Mouse (Mus musculus) layer of hippocampus, adult 18-20 months (tissue): ENCODE data around the gene Ovgp1. TPM values are rescaled to one million over a fixed set of nuclear protein-coding genes. Genes with fewer than 3 reads are reported as not detected.
"Not testable (repeated sequence)": the region's sequence is repeated elsewhere in the genome, so short reads cannot be mapped to it uniquely, and the experiment has no call there.

Experiments used
- DNase-seq, 2 experiments: peaks; one replicate each; pipeline ENCODE4 v3.0.0; 2022; ENCODE audit warnings: low spot score in 2 of 2
- total RNA-seq, 2 experiments: library from RNA; stranded (reverse); gene quantifications; 2 replicates each; pipeline ENCODE4 v1.2.3; 2021

Gene Ovgp1
- total RNA-seq, 2 experiments from 2014 or later, result 2.0 to 2.7 TPM

DNA sequence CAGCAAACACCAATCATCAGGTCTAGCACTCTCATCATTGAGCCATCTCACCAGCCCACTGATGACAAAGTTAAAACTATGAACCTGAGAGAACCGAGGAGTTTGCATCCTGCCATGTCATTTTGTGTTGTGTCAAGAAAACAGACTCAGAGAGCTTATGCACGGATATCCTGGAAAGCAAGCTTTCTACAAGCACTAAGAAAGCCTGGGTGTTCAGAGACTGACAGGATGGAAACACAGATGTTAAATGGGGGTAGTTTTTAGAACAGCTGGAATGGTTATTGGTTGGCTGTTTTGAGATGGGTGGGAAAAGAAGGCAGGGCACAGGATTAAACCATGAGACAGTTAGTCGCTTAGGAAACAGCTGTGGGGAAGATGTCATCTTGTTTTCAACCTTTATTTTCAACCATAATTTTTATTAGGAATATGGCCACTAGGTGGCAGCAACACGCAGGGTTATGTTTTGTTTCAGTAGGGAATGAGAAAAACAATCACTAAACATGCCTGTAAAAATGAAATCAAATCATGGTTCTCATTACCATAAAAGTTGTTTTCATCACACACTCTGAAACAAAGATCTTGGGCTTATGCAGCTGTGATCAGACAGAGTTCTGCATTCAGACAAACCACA lies 18.3 kb downstream of the Ovgp1 start:
- peak; percentile 34 to 80 for DNase-seq

DNA sequence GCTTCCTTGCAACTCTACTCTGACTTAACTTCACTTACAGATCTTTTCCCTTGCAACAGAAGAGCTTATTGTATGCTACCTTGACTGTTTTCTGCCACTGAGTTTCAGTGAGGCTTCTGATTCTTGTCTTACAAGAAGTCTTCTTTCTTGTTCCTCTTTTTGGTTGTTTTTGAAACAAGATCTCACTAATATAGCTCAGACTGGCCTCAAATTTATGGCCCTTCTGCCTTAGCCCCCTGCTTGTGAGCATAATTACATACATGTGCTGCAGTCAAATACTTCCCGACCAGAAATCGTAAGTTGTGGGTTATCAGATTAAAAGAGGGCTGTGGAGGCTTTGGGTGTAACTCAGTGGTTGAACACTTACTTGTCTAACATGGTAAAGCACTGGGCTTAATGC lies 21.2 kb downstream of the Ovgp1 start:
- no peak for DNase-seq

DNA sequence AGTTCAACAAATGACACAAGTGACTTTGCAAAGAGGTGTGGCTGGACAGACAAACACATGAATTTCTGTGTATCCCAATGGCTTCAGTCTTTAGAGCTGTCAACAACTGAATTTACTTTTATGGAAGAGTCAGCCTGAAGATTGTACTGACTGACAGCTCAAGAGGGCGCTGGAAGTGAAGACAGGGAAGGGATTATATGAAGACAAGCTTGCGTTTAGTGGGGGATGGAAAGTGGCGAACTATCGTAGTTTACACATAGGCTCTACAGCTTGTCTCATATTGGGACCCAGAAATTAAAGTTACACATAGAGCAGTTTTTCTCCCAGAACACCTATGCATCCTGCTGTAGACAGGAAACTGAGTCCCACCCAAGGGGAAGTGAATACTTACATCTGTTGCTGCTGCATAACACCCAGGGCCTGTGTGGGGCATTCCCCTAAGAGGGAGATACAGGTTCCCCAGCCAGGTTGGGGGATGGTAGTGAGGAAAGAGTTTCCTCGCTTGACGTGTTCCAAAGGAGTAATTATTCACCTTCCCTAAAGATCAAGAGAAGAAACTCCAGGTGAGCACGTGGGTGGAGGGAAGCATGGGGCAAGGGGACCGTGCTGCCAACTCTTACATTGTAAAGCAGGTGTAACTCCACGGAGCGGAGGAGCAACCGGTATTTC lies 27.3 kb downstream of the Ovgp1 start:
- no peak for DNase-seq

DNA sequence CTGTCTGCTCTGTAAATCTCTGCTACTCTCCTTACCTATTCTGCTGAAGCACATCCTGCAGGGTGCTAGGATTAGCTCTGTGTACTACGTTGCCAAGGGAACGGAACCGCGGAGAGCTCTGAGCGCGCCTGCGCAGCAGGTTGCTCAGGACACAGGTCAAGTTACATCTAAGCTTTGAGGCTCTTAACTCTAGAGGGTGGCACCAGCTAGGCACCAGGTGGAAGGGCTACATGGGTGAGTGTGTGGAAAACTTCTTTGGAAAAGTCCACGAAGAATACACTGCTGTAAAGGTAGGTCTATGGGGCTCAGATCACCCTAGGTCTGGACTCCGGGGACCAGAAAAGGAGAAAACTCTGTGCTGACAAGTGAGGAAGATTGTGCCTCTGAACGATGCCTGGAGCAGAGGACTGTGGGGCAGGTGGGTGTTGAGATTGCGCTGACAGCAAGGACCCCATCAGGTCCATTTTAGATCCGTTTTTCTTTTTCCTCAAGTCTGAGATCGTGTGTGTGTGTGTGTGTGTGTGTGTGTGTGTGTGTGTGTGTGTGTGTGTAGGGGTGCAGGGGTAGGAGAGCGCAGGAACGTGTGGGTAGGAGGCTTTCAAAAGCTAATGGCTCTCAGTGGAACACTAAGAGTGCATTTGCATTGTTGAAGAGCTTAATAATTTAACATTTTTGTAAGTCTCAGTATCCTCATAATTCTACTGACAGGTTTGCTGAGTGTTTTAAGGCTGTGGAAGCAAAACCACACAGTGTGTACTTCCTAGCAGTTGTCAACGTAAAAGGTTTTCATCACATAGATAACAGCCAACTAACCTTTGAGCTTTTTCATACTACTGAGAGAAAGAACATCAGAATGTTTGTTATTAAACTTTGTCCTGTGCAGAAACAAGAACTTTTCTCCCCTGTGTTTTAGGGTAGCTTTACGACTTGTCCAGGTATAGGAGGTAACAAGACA lies 28.2 kb downstream of the Ovgp1 start:
- peak; percentile 26 to 40 for DNase-seq

DNA sequence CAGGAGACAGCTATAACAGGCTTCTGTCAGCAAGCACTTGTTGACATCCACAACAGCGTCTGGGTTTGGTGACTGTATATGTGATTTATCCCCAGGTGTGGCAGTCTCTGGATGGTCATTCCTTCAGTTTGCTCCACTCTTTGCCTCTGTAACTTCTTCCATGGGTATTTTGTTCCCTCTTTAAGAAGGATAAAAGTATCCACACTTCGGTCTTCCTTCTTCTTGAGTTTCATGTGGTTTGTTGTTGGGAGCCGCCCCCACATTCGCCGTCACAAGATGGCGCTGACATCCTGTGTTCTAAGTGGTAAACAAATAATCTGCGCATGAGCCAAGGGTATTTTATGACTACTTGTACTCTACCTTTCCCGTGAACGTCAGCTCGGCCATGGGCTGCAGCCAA lies 29.8 kb downstream of the Ovgp1 start:
- not testable (repeated sequence) for DNase-seq

DNA sequence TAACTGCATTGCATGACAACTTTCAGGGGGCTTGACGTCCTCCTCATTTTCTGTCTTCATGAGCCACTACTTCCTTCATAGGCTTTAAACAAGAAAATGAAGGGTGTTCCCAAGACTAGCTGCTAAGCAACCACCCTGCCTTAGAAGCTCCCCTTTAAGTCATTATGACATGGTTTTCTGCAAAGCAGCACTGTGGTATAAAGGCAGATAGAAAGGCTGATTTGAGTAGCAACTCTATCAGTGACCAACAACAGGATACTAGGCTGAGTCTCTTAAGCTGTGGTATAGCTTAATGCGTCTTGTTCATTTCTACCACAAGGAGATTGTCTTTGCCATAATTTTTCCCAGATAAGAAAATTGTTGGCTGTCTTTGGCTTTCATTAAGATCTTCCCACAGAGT lies 41.0 kb downstream of the Ovgp1 start, which contains the start of gene Pifo:
TSS of gene Pifo (minus strand) at position 101 of the 400 bp plus-strand sequence.
- no peak for DNase-seq

DNA sequence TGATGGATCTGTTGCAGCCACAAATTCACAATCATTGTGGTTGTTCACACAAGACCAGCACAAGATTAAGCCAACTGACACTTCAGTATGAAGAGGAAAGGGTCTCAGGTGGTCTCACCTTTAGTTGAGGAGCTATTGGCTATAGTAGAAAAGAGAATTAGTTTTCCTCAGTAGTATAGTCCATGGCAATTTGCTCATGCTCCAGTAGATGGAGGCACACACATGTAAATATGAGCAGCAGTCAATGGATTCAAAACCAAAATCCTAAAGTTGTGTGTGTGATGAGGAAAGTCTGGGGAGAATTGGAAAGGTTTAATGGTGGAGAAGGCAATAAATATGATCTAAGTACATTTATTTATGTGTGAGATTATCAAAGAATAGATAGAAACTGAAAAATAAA lies 48.3 kb downstream of the Ovgp1 start:
- DNase-seq, result peak in 1 of 2 experiments; percentile 48

DNA sequence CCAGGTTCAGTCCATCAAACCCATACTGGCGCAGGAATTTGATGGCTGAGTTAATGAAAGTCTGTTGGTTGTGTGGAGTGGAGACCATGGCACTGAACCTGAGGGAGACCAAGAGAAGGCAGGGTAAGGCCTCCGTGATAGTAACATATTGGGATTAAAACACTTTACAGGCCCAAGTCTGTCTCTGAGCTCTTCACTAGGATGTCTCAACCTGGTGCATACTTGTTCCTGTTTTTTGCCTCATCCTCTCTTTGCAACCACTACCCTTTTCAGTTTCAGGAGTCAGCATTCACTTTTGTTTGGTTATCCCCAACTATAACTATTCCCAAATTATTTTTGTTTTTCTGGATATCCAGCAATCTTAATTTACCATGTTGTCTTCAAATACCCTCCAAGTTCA lies 50.6 kb downstream of the Ovgp1 start:
- DNase-seq, result no peak

DNA sequence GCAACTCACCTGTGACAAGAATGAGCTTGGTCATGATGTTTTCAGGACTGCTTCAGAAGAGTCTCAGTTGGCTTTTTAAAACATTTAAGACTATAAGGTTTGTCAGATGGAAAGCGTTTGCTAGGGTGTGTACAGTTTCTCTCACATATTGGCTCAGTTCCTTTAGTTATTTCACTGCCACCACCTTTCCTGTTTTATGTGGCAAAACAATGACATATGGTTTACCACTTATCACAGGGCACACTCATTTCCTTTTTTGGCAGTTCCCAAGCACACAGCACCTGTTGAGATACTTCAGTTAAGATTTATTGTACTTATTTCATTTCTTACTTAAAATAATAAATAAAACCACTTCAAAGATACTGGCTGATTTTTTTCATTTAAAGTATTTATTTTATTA lies 59.3 kb downstream of the Ovgp1 start, which contains the start of gene Chil5:
TSS of gene Chil5 (minus strand) at position 34 of the 400 bp plus-strand sequence.
- DNase-seq, result no peak

Other genes starting within 250 kb of the Ovgp1 start
- gene Rap1a, start 172.4 kb upstream of the Ovgp1 start, total RNA-seq, result 10 to 100 TPM; 80.5 to 96.2 TPM
- 1 to 10 TPM; 1.1 to 1.4 TPM for gene Adora3, start 102.9 kb upstream of the Ovgp1 start, total RNA-seq
- under 1 TPM in 1 of 2 experiments, not detected in 1; 0.51 TPM for gene Tmigd3, start 102.8 kb upstream of the Ovgp1 start, total RNA-seq
- gene I830077J02Rik, start 41.0 kb upstream of the Ovgp1 start, total RNA-seq, result 1 to 10 TPM in 1 of 2 experiments, under 1 TPM in 1; 0.28 to 1.0 TPM
- gene Wdr77, start 14.3 kb upstream of the Ovgp1 start, total RNA-seq, result 10 to 100 TPM; 44.1 to 51.2 TPM
- gene Atp5f1, start 13.6 kb upstream of the Ovgp1 start, total RNA-seq, result 100 to 1,000 TPM; 250 to 254 TPM
- under 1 TPM in 1 of 2 experiments, not detected in 1; 0.84 TPM for gene Pifo, start 40.9 kb downstream of the Ovgp1 start, total RNA-seq
- not detected for gene Chil5, start 59.1 kb downstream of the Ovgp1 start, total RNA-seq
- gene Chia1, start 139.5 kb downstream of the Ovgp1 start, total RNA-seq, result under 1 TPM; 0.48 to 0.62 TPM
- not detected for gene Chil3, start 193.9 kb downstream of the Ovgp1 start, total RNA-seq
- gene Chil4, start 245.8 kb downstream of the Ovgp1 start, total RNA-seq, result not detected